Mouse (Mus musculus) thymus, postnatal 14 days (tissue): Measurements from ENCODE around the gene Spink8.
"Not testable (repeated sequence)": the region's sequence is repeated elsewhere in the genome, so short reads cannot be mapped to it uniquely, and the experiment has no call there.

Experiments used
- DNase-seq: peaks from one replicate; pipeline ENCODE4 v3.0.0; 2021

Gene Spink8

GRCm38 (mm10) chr9:109811980-109812379 lies at the start of gene Spink8:
Gene Spink8 (plus strand): TSS chr9:109812280.
- DNase-seq = no peak

DNA sequence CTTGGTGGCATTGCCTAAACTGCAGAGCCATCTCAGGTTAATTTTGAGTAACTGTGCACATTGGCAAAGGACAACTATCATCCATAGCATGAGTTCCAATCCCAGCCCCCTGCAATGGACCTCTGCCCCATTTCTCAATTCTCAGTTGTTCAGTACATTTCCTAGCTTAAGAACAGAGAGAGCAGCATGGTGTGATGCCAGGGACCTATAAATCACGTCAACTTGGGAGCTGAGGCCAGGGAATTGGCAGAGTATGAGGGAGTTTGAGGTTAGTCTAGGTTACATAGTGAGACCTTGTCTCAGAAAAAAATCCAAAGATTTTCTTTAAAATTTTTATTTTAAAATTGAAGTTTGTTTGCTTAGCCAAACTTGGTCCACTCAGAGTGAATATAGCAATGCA lies 45.2 kb upstream of the Spink8 start:
- DNase-seq = not testable (repeated sequence)

- not testable (repeated sequence) for DNase-seq
These were observed 21.5 kb upstream of the Spink8 start, which contains the start of gene Fbxw27 for GRCm38 (mm10) chr9:109790570-109790969. Gene Fbxw27 (minus strand): TSS chr9:109790670.

- DNase-seq = no peak
These were observed 16.9 kb upstream of the Spink8 start for GRCm38 (mm10) chr9:109795221-109795620.

GRCm38 (mm10) chr9:109795811-109796210 lies 16.3 kb upstream of the Spink8 start:
- DNase-seq = no peak

DNA sequence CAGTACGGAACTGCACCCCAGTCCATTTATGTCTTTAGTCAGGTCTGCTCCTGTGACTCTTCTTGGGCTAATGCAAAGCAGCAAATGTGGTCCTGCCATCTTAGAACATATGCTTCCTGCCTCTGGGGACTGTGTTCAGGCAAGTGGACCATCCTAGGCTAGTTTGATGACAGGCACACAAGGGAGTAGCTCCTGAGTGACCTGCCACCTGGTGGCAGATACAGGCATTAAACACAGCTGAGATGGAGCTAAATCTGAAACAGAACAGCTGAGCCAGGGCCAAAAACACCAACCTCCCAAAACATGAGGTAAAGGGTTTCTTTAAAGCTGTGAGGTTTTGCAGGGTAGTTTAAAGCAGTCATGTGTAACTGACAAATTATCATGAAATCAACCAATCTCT lies 14.0 kb upstream of the Spink8 start:
- DNase-seq = peak; percentile 18

GRCm38 (mm10) chr9:109805596-109805995 lies 6.5 kb upstream of the Spink8 start:
- DNase-seq = not testable (repeated sequence)

DNA sequence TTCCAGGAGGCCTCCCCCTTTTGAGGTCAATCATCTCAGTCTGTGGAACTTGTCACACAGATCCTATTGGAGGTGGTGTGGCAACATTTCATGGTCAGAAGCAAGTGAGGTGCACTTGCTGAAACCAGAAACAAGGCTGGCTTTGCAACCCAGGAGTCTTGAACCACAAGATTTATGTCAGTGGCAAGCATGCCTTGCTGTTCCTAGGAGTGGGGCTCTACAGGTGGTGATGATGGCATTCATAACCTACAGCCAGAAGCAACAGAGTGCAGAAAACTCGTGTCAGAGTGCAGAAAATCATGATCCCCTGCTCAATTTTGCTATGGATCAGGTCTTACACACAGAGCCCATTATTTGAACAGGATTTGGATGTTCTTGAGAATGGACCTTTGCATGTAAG lies 5.8 kb upstream of the Spink8 start:
- DNase-seq = no peak

- no peak for DNase-seq
These were observed 5.3 kb upstream of the Spink8 start for GRCm38 (mm10) chr9:109806695-109807293.

DNA sequence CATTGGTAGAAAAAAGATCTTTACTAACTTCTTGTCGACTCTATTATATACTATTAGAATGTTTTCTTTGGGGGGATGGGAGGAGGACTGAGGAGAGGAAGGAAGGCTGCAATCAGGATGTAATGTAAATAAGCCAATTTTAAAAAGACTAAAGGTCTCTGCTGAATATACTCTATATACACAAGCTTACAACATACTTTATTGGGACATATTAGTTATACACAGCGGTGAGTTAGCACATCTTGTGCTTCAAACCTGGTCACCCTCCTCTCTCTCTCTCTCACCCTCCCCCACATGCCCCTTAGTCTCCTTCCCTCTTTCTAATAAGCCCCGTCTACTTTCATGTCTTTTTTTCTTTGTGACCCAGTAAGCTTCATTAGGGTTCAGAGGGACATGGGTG lies 4.2 kb upstream of the Spink8 start:
- DNase-seq = no peak

- DNase-seq = no peak
These were observed 1.3 kb downstream of the Spink8 start for GRCm38 (mm10) chr9:109813424-109813823.

GRCm38 (mm10) chr9:109816341-109816740 lies 4.3 kb downstream of the Spink8 start:
- DNase-seq = no peak

DNA sequence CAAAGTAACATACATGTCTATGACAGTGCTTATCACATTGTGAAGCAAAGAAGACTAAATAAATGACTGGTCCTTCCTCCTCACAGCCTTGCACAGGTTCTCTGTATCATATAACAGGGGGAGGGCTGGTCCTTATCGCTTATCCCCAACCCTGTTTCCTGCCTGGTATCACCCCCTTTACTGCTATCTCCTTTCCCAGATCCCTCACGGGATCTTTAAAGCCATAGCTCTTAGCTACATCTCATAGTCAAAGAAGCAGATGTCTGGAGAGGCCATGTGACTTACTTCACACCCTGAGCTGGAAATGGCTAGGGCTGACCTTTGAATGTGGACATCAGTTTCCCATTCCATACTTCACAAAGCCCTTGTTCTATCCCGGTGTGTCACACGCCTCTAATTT lies 13.7 kb downstream of the Spink8 start:
- DNase-seq = no peak

DNA sequence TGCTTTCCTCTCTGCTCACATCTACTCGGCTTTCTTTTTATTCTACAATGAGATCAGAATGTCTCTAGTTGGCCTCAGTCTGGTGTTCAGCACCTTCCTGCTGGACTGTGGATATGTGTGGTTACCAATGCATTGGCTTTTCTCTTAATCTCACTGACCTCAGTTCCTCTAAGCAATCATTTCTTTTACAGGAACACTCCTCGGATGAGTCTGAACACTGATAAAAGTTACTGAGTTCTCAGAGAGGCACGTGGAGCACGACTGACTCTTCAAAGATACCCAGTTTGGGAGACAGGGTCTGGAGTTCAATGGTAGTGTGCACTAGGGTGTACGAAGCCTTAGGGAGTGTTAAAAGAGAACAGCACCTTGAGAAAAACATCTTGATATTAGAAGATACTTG lies 14.1 kb downstream of the Spink8 start:
- no peak for DNase-seq

DNA sequence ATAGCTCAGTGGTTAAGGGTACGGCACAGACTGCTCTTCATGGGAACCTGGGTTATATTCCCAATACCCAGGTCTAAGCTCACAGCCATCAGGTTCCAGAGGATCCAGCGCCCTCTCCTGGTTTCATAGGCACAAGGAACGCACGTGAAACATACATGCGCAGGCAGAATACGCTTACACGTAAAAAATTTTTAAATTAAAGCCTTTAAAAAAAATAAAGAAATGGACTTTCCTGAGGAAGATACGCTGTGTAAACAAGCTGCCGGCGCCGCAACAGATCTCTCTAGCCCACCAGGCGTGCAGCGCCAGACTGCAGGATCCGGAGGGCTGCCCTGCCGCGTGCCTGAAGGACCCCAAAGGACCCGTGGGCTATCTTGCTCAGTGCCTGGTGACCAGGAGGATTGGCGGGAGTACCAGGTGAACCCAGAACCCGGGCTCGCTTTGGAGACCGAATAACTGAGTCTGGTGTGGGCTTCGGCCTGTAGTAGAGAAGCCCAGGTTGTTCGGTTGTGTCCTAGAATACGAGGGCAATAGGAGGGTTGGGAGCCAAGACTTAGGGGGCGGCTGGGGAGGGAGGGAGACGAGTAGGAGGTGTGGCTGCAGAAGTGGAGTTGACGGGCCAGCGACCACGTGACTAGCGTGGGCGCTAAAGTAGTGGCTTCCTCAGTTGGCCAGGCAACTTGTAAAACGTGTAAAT lies 20.5 kb downstream of the Spink8 start, which contains the start of gene Nme6:
Gene Nme6 (plus strand): TSS at position 359 of the 697 bp plus-strand sequence.
- DNase-seq = peak; percentile 86

- no peak for DNase-seq
These were observed 21.0 kb downstream of the Spink8 start for GRCm38 (mm10) chr9:109833088-109833412.

DNA sequence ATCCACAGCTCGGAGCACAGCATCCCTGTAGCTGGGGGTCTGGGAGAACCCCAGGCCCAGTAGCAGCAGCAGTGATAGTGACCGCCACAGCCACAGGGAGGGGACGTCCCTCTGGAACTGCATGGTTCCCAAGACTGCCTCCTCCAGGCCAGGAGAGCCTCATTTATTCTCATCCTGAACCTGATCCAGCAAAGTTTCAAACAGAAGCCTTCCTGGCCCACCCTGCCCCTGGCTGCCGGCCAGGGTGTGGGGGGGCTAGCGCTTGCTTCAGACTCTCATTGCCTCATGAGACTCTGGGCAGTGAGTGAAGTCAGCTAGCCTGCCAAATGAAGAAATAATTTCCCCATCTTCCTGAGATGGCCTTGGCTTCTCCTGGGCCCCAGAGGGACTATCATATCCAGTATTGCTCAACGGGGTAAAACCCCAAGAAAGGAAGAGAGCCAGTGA lies 37.3 kb downstream of the Spink8 start, which contains the start of gene Camp:
Gene Camp (minus strand): TSS at position 306 of the 447 bp plus-strand sequence.
- no peak for DNase-seq

- no peak for DNase-seq
These were observed 38.0 kb downstream of the Spink8 start for GRCm38 (mm10) chr9:109850099-109850498.

DNA sequence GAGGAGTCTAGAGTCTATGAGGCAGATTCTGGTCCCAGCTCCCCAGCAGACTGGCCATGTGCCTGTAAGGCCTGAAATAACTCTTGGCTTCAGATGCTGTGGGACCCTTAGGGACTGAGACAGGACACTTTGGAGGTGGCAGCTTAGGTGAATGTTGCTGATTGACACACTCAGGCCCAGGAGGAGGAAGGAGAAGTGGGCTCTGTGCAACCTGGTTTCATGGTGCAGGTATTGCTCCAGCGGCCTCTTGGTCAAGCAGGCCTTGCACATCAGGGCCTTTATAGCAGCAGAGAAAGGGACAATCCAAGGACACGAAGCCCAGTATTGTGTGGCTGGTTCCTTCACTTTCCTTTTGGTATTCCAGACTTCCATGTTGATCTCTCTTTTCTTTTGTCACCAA lies 42.3 kb downstream of the Spink8 start:
- DNase-seq = no peak

GRCm38 (mm10) chr9:109855947-109856346 lies 43.9 kb downstream of the Spink8 start:
- DNase-seq = no peak

- DNase-seq = peak; percentile 85
These were observed 50.4 kb downstream of the Spink8 start for GRCm38 (mm10) chr9:109862397-109863044.

GRCm38 (mm10) chr9:109863085-109863484 lies 51.0 kb downstream of the Spink8 start:
- no peak for DNase-seq

DNA sequence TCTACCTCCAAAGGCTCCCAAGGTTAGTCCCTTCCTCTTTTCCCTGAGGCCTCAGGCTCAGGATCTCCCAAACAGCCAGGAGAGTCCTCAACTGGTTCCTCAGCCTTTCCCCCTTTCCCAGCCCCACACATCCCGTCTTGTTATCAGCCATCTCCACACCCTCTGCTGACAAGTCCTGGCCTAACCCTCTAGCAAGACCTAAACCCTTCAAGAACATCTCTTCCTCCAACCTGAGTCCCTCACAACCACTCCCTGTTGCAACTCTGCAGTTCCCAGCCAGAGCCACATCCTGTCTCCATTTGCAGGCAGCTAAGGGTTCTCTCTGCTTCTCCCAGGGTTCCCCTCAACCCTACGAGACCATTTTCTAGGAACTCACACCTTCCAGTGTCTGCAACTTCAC lies 54.1 kb downstream of the Spink8 start:
- no peak for DNase-seq

- DNase-seq = no peak
These were observed 59.0 kb downstream of the Spink8 start for GRCm38 (mm10) chr9:109870983-109871572.
